Mouse (Mus musculus): ENCODE measurements around the gene Cd151.

DNA sequence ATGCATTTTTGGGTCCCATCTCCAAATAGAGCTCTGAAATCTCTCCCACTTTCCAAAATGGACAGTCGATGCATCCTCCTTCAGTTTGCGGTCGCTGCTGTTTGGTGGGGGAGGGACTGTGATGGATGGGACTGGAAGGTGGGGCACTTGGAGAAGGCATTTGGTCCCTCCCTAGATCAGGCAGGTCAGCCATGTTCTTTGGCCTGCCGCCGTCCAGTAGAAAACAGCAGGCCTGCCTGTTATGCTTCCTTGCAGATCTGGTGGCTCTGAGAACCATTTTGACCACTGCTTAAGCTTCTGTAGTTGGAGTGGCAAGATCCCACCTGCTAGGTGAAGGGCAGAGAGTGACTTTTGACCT is 951 bp downstream of the Cd151 start:
- TF ChIP-seq CTCF (IDR thresholded peaks at IDR 0.05) (no peak), EP300 (IDR thresholded peaks at IDR 0.05) (no peak)

Measured in lung, postnatal 0 days (tissue).